Mouse (Mus musculus): ENCODE data around the gene Ddah2. TPM values are rescaled to one million over a fixed set of nuclear protein-coding genes. Genes with fewer than 3 reads are reported as not detected.
"Not testable (repeated sequence)": the region's sequence is repeated elsewhere in the genome, so short reads cannot be mapped to it uniquely, and the experiment has no call there.

Ddah2 gene
- total RNA-seq, 2 experiments from 2014 or later = 9.9 to 11.6 TPM

DNA sequence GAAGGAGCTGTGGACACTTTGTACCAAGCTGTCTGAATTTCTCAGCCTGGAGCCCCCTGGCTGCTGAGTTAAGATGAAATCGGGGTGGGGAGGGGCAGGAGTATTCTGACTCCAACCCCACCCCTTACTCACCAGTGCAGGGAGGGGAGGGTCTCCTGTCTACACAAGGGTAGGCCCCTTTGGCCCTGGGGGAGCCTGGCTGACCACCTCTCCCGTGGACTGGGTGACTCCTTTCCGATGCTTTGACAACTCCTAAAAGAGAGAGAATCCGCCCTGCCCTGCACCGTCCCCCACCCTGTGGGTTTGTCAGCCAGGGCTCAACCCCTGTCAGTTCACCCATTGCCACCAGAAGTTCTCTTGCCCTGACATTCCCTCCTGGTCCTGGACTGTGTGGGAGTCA is 32.6 kb upstream of the Ddah2 start:
- no peak for DNase-seq (ENCODE audit: low spot score in 2 of 2)

GRCm38 (mm10) chr17:35027277-35028068 is 31.4 kb upstream of the Ddah2 start, which contains the start of gene Sapcd1:
TSS of gene Sapcd1 (minus strand) at chr17:35028016.
- peak; percentile 21 to 36 for DNase-seq (ENCODE audit: low spot score in 2 of 2)

DNA sequence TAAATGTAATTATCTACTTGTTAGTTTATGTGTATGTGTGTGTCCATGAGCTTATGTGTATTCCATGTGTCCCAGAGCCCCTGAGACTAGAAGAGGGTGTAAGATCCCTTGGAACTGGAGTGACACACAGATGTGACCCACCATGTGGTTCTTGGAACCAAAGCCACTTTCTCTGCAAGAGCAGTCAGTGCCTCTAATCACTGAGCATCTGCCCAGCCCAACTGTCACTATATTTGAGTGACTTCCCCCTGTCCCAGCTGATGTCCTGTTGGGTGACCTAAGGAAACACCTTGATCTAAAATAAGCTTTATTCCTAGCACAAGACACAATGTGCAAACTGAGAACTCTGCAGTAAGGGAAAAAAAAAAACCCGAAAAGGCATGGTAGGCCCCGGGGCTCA is 30.5 kb upstream of the Ddah2 start:
- no peak for DNase-seq (ENCODE audit: low spot score in 2 of 2)

- DNase-seq (ENCODE audit: low spot score in 2 of 2) = no peak
Measured at GRCm38 (mm10) chr17:35029691-35030532, 28.9 kb upstream of the Ddah2 start.

- DNase-seq (ENCODE audit: low spot score in 2 of 2) = no peak
Measured at GRCm38 (mm10) chr17:35031272-35031671, 27.6 kb upstream of the Ddah2 start.

DNA sequence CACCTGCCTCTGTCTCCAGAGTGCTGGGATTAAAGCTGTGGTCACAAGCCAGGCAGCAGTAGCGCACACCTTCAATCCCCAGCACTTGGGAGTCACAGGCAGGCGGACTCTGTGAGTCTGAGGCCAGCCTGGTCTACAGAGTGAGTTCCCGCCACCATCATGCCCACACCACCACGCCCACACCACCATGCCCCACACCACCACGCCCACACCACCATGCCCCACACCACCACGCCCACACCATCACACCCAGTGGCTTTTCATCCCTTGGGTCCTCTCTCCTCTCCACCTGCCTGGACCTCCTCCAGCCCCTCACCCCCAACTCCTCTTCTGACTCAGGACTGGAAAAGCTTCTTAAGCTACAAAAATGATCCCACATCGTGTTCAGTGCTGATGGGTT is 27.0 kb upstream of the Ddah2 start:
- no peak for DNase-seq (ENCODE audit: low spot score in 2 of 2)

- no peak for DNase-seq (ENCODE audit: low spot score in 2 of 2)
Measured at GRCm38 (mm10) chr17:35032323-35032870, 26.4 kb upstream of the Ddah2 start.

GRCm38 (mm10) chr17:35033703-35034102 is 25.1 kb upstream of the Ddah2 start:
- DNase-seq (ENCODE audit: low spot score in 2 of 2) = not testable (repeated sequence)

- no peak for DNase-seq (ENCODE audit: low spot score in 2 of 2)
Measured at GRCm38 (mm10) chr17:35034896-35035295, 23.9 kb upstream of the Ddah2 start.

GRCm38 (mm10) chr17:35039121-35039873 is 19.5 kb upstream of the Ddah2 start:
- DNase-seq (ENCODE audit: low spot score in 2 of 2) = peak; percentile 35 to 51

DNA sequence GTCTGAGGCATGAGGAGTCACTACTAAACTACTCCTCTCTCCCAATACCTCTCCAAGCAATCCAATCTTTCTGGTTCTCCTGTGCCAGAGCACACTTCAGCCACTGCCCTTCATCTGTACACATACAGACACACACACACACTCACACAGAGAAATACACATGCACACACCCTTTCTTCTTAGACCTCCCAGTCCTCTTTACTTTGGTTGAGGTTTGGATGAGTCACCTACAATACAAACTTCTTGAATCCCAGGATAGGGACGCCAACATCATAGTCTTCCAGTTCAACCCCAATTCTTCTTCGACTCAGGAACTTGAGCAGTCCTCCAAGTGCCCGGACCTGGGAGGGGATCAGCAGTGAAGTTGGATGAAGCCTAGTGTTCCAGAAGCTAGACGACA is 15.0 kb upstream of the Ddah2 start:
- DNase-seq (ENCODE audit: low spot score in 2 of 2) = no peak

GRCm38 (mm10) chr17:35044904-35045806 is 13.7 kb upstream of the Ddah2 start:
- DNase-seq (ENCODE audit: low spot score in 2 of 2) = no peak

GRCm38 (mm10) chr17:35045807-35046680 is 12.8 kb upstream of the Ddah2 start:
- no peak for DNase-seq (ENCODE audit: low spot score in 2 of 2)

- peak; percentile 86 to 89 for DNase-seq (ENCODE audit: low spot score in 2 of 2)
Measured at GRCm38 (mm10) chr17:35046681-35047455, 12.0 kb upstream of the Ddah2 start, which contains the start of gene Msh5. TSS of gene Msh5 (minus strand) at chr17:35046745.

GRCm38 (mm10) chr17:35047688-35048087 is 11.1 kb upstream of the Ddah2 start:
- DNase-seq (ENCODE audit: low spot score in 2 of 2) = no peak

DNA sequence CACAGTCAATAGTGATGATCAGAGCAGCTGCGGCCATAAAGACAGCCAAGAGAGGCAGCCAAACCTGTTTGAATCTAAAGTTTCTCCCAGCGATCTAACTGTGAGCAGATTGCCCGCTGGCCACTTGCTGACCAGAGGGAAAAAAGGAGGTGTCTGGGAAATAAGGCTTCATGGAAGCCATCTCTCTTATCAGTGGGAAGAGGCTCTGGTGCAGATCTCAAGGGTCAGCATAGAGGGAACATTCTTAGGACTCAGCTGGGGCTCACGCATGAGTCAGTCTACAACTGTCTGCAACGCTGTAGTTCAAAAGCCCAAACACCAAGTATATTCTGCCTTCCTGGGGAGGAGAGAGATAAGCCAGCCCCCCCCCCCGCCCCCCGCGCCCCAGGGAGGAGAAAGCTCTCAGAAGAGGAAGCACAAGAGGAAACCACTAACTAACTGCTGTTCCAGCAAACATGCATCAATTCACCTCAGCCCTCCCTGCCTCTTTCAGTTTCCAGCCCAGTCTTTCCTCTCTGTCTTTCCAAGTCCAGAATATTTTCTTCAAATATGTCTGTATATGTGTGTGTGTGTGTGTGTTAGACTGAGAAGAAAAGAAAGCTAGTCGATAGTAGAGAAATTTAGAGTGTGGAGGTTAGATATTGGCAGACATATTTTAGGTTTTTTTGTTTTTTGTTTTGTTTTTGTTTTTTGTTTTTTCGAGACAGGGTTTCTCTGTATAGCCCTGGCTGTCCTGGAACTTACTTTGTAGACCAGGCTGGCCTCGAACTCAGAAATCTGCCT is 10.5 kb upstream of the Ddah2 start:
- no peak for DNase-seq (ENCODE audit: low spot score in 2 of 2)

DNA sequence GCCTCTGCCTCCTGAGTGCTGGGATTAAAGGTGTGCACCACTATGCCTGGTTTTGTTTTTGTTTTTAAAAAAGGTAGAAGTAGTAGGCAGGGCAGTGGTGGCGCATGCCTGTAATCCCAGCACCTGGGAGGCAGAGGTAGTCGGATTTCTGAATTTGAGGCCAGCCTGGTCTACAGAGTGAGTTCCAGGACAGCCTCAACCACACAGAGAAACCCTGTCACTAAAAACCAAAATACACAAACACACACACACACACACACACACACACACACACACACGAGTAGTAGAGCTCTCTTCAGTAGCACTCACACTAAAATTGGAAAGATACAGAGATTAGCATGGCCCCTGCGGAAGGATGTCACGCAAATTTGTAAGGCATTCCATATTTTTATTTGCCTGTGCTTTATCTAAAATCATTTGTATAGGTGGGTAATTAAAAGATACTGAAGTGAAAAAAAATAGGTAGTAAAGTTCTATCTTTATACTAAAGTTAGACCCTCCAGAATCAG is 9.8 kb upstream of the Ddah2 start:
- no peak for DNase-seq (ENCODE audit: low spot score in 2 of 2)
